Mouse (Mus musculus): ENCODE results near the gene Usp34. TPM values are rescaled to one million over a fixed set of nuclear protein-coding genes. Genes with fewer than 3 reads are reported as not detected.
"Not testable (repeated sequence)": the region's sequence is repeated elsewhere in the genome, so short reads cannot be mapped to it uniquely, and the experiment has no call there.

The Usp34 gene
- polyA plus RNA-seq, 1 experiment from 2014 or later = 48.3 TPM

GRCm38 (mm10) chr11:23497718-23498509 is 191.2 kb downstream of the Usp34 start, which contains the start of gene Ahsa2:
Ahsa2 (minus strand) TSS chr11:23498030.
- H3K4me3 ChIP-seq (ENCODE audit: low read depth, low read length) = peak within 1 kb of the TSS; percentile 72
- WGBS = under 1% methylated on average over 56 of the region's 66 CpGs
- ATAC-seq (ENCODE audit: low FRiP score) (peak; percentile 96), DNase-seq (ENCODE audit: low spot score) (peak; percentile 98)
- H3K4me1 ChIP-seq (replicated peaks; ENCODE audit: control insufficient read depth, insufficient read depth, low read length) = peaks cover 6% of the 10 kb centered on the region; the same call in 1 of the 2 replicates
- H3K9ac ChIP-seq (ENCODE audit: low read depth, low read length) = peak within 1 kb of the TSS; percentile 84
- no peaks in the 10 kb centered on the region for H3K27me3 ChIP-seq (ENCODE audit: control insufficient read depth, insufficient read depth, low read length)
- peak within 1 kb of the TSS; percentile 93 for H3K27ac ChIP-seq (ENCODE audit: low read depth, low read length)
- H3K9me3 ChIP-seq (ENCODE audit: control insufficient read depth, low read length) = no peaks in the 10 kb centered on the region
- peak within 1 kb of the TSS; percentile 70 for H3K4me2 ChIP-seq (replicated peaks; ENCODE audit: low read depth, low read length)
- H3K36me3 ChIP-seq (ENCODE audit: control insufficient read depth, insufficient read depth, low read length) = peaks cover 3% of the 10 kb centered on the region

- peak; percentile 55 for DNase-seq (ENCODE audit: low spot score)
- Histone ChIP-seq H3K4me2 (replicated peaks; ENCODE audit: low read depth, low read length) (peak overlapping the region; percentile 52), H3K4me3 (ENCODE audit: low read depth, low read length) (peak overlapping the region; percentile 72), H3K4me1 (replicated peaks; ENCODE audit: control insufficient read depth, insufficient read depth, low read length) (peaks cover 6% of the 10 kb centered on the region; the same call in 1 of the 2 replicates), H3K9ac (ENCODE audit: low read depth, low read length) (peak overlapping the region; percentile 12; the same call in 1 of the 2 replicates), H3K9me3 (ENCODE audit: control insufficient read depth, low read length) (no peaks in the 10 kb centered on the region), H3K27ac (ENCODE audit: low read depth, low read length) (peak overlapping the region; percentile 68), H3K27me3 (ENCODE audit: control insufficient read depth, insufficient read depth, low read length) (no peaks in the 10 kb centered on the region), H3K36me3 (ENCODE audit: control insufficient read depth, insufficient read depth, low read length) (peaks cover 3% of the 10 kb centered on the region; the same call in 1 of the 2 replicates)
- 0 out of 2 replicates have a peak, but pooled peaks have one; percentile 2 for ATAC-seq (ENCODE audit: low FRiP score)
- WGBS = 69% methylated on average over 5 of the region's 5 CpGs
Observed at GRCm38 (mm10) chr11:23498609-23499008, 191.9 kb downstream of the Usp34 start.

- ATAC-seq (ENCODE audit: low FRiP score); H3K4me3 ChIP-seq (ENCODE audit: low read depth, low read length); H3K9ac ChIP-seq (ENCODE audit: low read depth, low read length); H3K27me3 ChIP-seq (ENCODE audit: control insufficient read depth, insufficient read depth, low read length); H3K4me1 ChIP-seq (replicated peaks; ENCODE audit: control insufficient read depth, insufficient read depth, low read length); DNase-seq (ENCODE audit: low spot score); H3K36me3 ChIP-seq (ENCODE audit: control insufficient read depth, insufficient read depth, low read length); H3K4me2 ChIP-seq (replicated peaks; ENCODE audit: low read depth, low read length); H3K27ac ChIP-seq (ENCODE audit: low read depth, low read length); H3K9me3 ChIP-seq (ENCODE audit: control insufficient read depth, low read length): not testable (repeated sequence)
- WGBS = 81% methylated on average over 5 of the region's 5 CpGs
Observed at GRCm38 (mm10) chr11:23504801-23505200, 198.1 kb downstream of the Usp34 start.

- not testable (repeated sequence) for ATAC-seq (ENCODE audit: low FRiP score); H3K4me1 ChIP-seq (replicated peaks; ENCODE audit: control insufficient read depth, insufficient read depth, low read length); H3K4me3 ChIP-seq (ENCODE audit: low read depth, low read length); H3K9ac ChIP-seq (ENCODE audit: low read depth, low read length); H3K36me3 ChIP-seq (ENCODE audit: control insufficient read depth, insufficient read depth, low read length); H3K9me3 ChIP-seq (ENCODE audit: control insufficient read depth, low read length); H3K27ac ChIP-seq (ENCODE audit: low read depth, low read length); H3K27me3 ChIP-seq (ENCODE audit: control insufficient read depth, insufficient read depth, low read length); DNase-seq (ENCODE audit: low spot score); H3K4me2 ChIP-seq (replicated peaks; ENCODE audit: low read depth, low read length)
- 64% methylated on average over 4 of the region's 4 CpGs for WGBS
Observed at GRCm38 (mm10) chr11:23514785-23515184, 208.1 kb downstream of the Usp34 start.

GRCm38 (mm10) chr11:23515315-23515714 is 208.6 kb downstream of the Usp34 start:
- Histone ChIP-seq H3K27me3 (ENCODE audit: control insufficient read depth, insufficient read depth, low read length) (no peaks in the 10 kb centered on the region), H3K9me3 (ENCODE audit: control insufficient read depth, low read length) (no peaks in the 10 kb centered on the region), H3K9ac (ENCODE audit: low read depth, low read length) (no peak overlapping the region), H3K4me3 (ENCODE audit: low read depth, low read length) (no peak overlapping the region), H3K4me2 (replicated peaks; ENCODE audit: low read depth, low read length) (no peak overlapping the region), H3K27ac (ENCODE audit: low read depth, low read length) (no peak overlapping the region), H3K36me3 (ENCODE audit: control insufficient read depth, insufficient read depth, low read length) (no peaks in the 10 kb centered on the region), H3K4me1 (replicated peaks; ENCODE audit: control insufficient read depth, insufficient read depth, low read length) (no peaks in the 10 kb centered on the region)
- ATAC-seq (ENCODE audit: low FRiP score) = no peak
- 83% methylated on average over 2 of the region's 2 CpGs for WGBS
- no peak for DNase-seq (ENCODE audit: low spot score)

GRCm38 (mm10) chr11:23518981-23519380 is 212.3 kb downstream of the Usp34 start:
- Histone ChIP-seq H3K27ac (ENCODE audit: low read depth, low read length) (no peak overlapping the region), H3K36me3 (ENCODE audit: control insufficient read depth, insufficient read depth, low read length) (no peaks in the 10 kb centered on the region), H3K4me1 (replicated peaks; ENCODE audit: control insufficient read depth, insufficient read depth, low read length) (no peaks in the 10 kb centered on the region), H3K27me3 (ENCODE audit: control insufficient read depth, insufficient read depth, low read length) (no peaks in the 10 kb centered on the region), H3K9ac (ENCODE audit: low read depth, low read length) (no peak overlapping the region), H3K9me3 (ENCODE audit: control insufficient read depth, low read length) (no peaks in the 10 kb centered on the region), H3K4me3 (ENCODE audit: low read depth, low read length) (no peak overlapping the region), H3K4me2 (replicated peaks; ENCODE audit: low read depth, low read length) (no peak overlapping the region)
- ATAC-seq (ENCODE audit: low FRiP score) = no peak
- no peak for DNase-seq (ENCODE audit: low spot score)
- 73% methylated on average over 3 of the region's 3 CpGs for WGBS

GRCm38 (mm10) chr11:23520473-23521205 is 213.9 kb downstream of the Usp34 start, which contains the start of gene 1700093K21Rik:
1700093K21Rik (minus strand) TSS chr11:23521155.
- Histone ChIP-seq H3K9me3 (ENCODE audit: control insufficient read depth, low read length) (no peaks in the 10 kb centered on the region), H3K27me3 (ENCODE audit: control insufficient read depth, insufficient read depth, low read length) (no peaks in the 10 kb centered on the region), H3K4me1 (replicated peaks; ENCODE audit: control insufficient read depth, insufficient read depth, low read length) (no peaks in the 10 kb centered on the region), H3K27ac (ENCODE audit: low read depth, low read length) (no peak within 1 kb of the TSS), H3K36me3 (ENCODE audit: control insufficient read depth, insufficient read depth, low read length) (no peaks in the 10 kb centered on the region), H3K9ac (ENCODE audit: low read depth, low read length) (no peak within 1 kb of the TSS), H3K4me2 (replicated peaks; ENCODE audit: low read depth, low read length) (no peak within 1 kb of the TSS), H3K4me3 (ENCODE audit: low read depth, low read length) (no peak within 1 kb of the TSS)
- DNase-seq (ENCODE audit: low spot score) (no peak), ATAC-seq (ENCODE audit: low FRiP score) (no peak)
- WGBS = 33% methylated on average over 5 of the region's 5 CpGs

- H3K9me3 ChIP-seq (ENCODE audit: control insufficient read depth, low read length) = no peaks in the 10 kb centered on the region
- H3K4me3 ChIP-seq (ENCODE audit: low read depth, low read length) = no peak overlapping the region
- H3K9ac ChIP-seq (ENCODE audit: low read depth, low read length) = no peak overlapping the region
- no peaks in the 10 kb centered on the region for H3K36me3 ChIP-seq (ENCODE audit: control insufficient read depth, insufficient read depth, low read length)
- H3K4me2 ChIP-seq (replicated peaks; ENCODE audit: low read depth, low read length) = no peak overlapping the region
- ATAC-seq (ENCODE audit: low FRiP score) = no peak
- DNase-seq (ENCODE audit: low spot score) = no peak
- WGBS = 92% methylated on average over 2 of the region's 2 CpGs
- H3K4me1 ChIP-seq (replicated peaks; ENCODE audit: control insufficient read depth, insufficient read depth, low read length) = no peaks in the 10 kb centered on the region
- H3K27ac ChIP-seq (ENCODE audit: low read depth, low read length) = no peak overlapping the region
- no peaks in the 10 kb centered on the region for H3K27me3 ChIP-seq (ENCODE audit: control insufficient read depth, insufficient read depth, low read length)
Observed at GRCm38 (mm10) chr11:23537446-23537845, 230.8 kb downstream of the Usp34 start.

All from hindbrain, embryonic 11.5 days (tissue).